ENCODE assay signal across 26 mouse cellular contexts in the genomic region with DNA sequence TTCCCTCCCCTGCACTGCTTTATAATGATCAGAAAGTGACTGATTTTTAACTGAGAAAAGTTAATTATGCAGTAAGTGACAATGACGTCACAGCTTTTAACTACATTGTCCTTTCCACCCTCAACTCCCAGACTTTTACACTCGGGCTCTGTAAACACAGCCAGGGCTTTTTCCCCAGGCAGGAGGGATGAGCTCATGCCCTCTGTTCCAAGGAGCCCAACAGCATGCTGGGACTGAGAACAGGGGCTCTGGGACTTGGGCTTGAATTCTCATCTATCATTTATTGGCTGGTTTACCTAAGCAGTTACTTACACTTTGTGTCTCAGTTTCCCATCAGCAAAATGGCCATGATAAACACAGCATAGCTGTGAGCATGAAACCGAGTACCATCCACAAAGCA.
A peak's percentile ranks its signal among the peaks of the same experiment; 100 is the strongest.
DNase-seq lines count a peak whose midpoint lies in the region; ATAC-seq and TF ChIP-seq lines count a peak whose summit lies in the region.
"Had no signal": no experiment of that assay in that cellular context is flagged by ENCODE, and none has a peak within 500 bp of the region (broad histone marks: within the 10 kb centered on the region; RNA-seq: fewer than 3 reads in every experiment).

No protein-coding gene starts in this region.

- H3K36me3 ChIP-seq in hindbrain, postnatal 0 days (ENCODE audit: insufficient read depth, low read length) = peaks cover 4% of the 10 kb centered on the region
- H3K36me3 ChIP-seq in hindbrain, embryonic 13.5 days = peaks cover 6% of the 10 kb centered on the region; the same call in 1 of the 2 replicates
- H3K36me3 ChIP-seq in midbrain, postnatal 0 days (ENCODE audit: insufficient read depth, low read length) = peaks cover 10% of the 10 kb centered on the region
- H3K36me3 ChIP-seq in midbrain, embryonic 10.5 days = peaks cover 4% of the 10 kb centered on the region; the same call in 1 of the 2 replicates
- H3K36me3 ChIP-seq in embryonic facial prominence, embryonic 14.5 days (ENCODE audit: control insufficient read depth, insufficient read depth, low read length) = peaks cover 10% of the 10 kb centered on the region; the same call in 1 of the 2 replicates
- H3K36me3 ChIP-seq: intestine, embryonic 15.5 days; neural tube, embryonic 12.5 days had no signal

- no peaks in the 10 kb centered on the region for H3K9me3 ChIP-seq in hindbrain, postnatal 0 days (ENCODE audit: low read length)
- H3K9me3 ChIP-seq in hindbrain, embryonic 13.5 days = no peaks in the 10 kb centered on the region
- no peaks in the 10 kb centered on the region for H3K9me3 ChIP-seq in midbrain, postnatal 0 days (ENCODE audit: low read length)
- H3K9me3 ChIP-seq in midbrain, embryonic 10.5 days (replicated peaks) = no peaks in the 10 kb centered on the region
- H3K9me3 ChIP-seq in embryonic facial prominence, embryonic 14.5 days (ENCODE audit: control insufficient read depth, low read length) = no peaks in the 10 kb centered on the region
- H3K9me3 ChIP-seq: intestine, embryonic 15.5 days; limb, embryonic 13.5 days; megakaryocyte, embryonic 14.5 days; neural tube, embryonic 12.5 days had no signal

- H3K9ac ChIP-seq in hindbrain, postnatal 0 days (replicated peaks; ENCODE audit: low read length) = no peak overlapping the region
- no peak overlapping the region for H3K9ac ChIP-seq in hindbrain, embryonic 13.5 days
- no peak overlapping the region for H3K9ac ChIP-seq in midbrain, postnatal 0 days (replicated peaks; ENCODE audit: low read length, poor library complexity, severe bottlenecking)
- no peak overlapping the region for H3K9ac ChIP-seq in embryonic facial prominence, embryonic 14.5 days (ENCODE audit: low read depth, low read length)
- H3K9ac ChIP-seq: intestine, embryonic 15.5 days; limb, embryonic 13.5 days; neural tube, embryonic 12.5 days had no signal

- no peak for TF ChIP-seq CTCF in hindbrain, postnatal 0 days (IDR thresholded peaks at IDR 0.05; ENCODE audit: low read depth)
- TF ChIP-seq CTCF in midbrain, postnatal 0 days (IDR thresholded peaks at IDR 0.05) = no peak

- H3K4me3 ChIP-seq in hindbrain, postnatal 0 days (ENCODE audit: low read length) = no peak overlapping the region
- H3K4me3 ChIP-seq in hindbrain, embryonic 13.5 days = no peak overlapping the region
- H3K4me3 ChIP-seq in midbrain, postnatal 0 days (ENCODE audit: low read depth, low read length) = no peak overlapping the region
- H3K4me3 ChIP-seq in midbrain, embryonic 10.5 days = no peak overlapping the region
- H3K4me3 ChIP-seq in embryonic facial prominence, embryonic 14.5 days (ENCODE audit: low read depth, low read length) = no peak overlapping the region
- H3K4me3 ChIP-seq: intestine, embryonic 15.5 days; limb, embryonic 13.5 days; megakaryocyte, embryonic 14.5 days; neural tube, embryonic 12.5 days had no signal

- DNase-seq in hindbrain, postnatal 0 days (ENCODE audit: low spot score) = no peak
- DNase-seq in midbrain, postnatal 0 days (ENCODE audit: low spot score) = no peak
- no peak for DNase-seq in midbrain, embryonic 10.5 days (ENCODE audit: low spot score)
- no peak for DNase-seq in embryonic facial prominence, embryonic 14.5 days (ENCODE audit: low spot score)
- no peak for DNase-seq in lung, adult 18-20 months
- DNase-seq: adrenal gland, postnatal 25 days; B cell, adult 2 months; cerebellum, adult 2 months; cerebellum, postnatal 14 days; gastrocnemius, postnatal 14 days; heart, adult 18-20 months; heart, postnatal 36 days; kidney, adult 9 months; kidney, postnatal 10 days; lung, postnatal 36 days; midbrain, embryonic 14.5 days; right cerebral cortex, postnatal 4 days; thymus, postnatal 4 days had no signal

- no peaks in the 10 kb centered on the region for H3K4me1 ChIP-seq in hindbrain, postnatal 0 days (ENCODE audit: insufficient read depth, low read length)
- no peaks in the 10 kb centered on the region; the same call in 1 of the 2 replicates for H3K4me1 ChIP-seq in hindbrain, embryonic 13.5 days (replicated peaks)
- no peaks in the 10 kb centered on the region for H3K4me1 ChIP-seq in midbrain, postnatal 0 days (ENCODE audit: insufficient read depth, low read length)
- H3K4me1 ChIP-seq in midbrain, embryonic 10.5 days = no peaks in the 10 kb centered on the region
- H3K4me1 ChIP-seq in embryonic facial prominence, embryonic 14.5 days (ENCODE audit: control insufficient read depth, insufficient read depth, low read length) = peaks cover 4% of the 10 kb centered on the region; the same call in 1 of the 2 replicates
- H3K4me1 ChIP-seq: intestine, embryonic 15.5 days; megakaryocyte, embryonic 14.5 days; neural tube, embryonic 12.5 days had no signal

- no peaks in the 10 kb centered on the region for H3K27me3 ChIP-seq in hindbrain, postnatal 0 days (ENCODE audit: insufficient read depth, low read length)
- H3K27me3 ChIP-seq in hindbrain, embryonic 13.5 days = no peaks in the 10 kb centered on the region
- H3K27me3 ChIP-seq in midbrain, postnatal 0 days (ENCODE audit: insufficient read depth, low read length) = no peaks in the 10 kb centered on the region
- no peaks in the 10 kb centered on the region for H3K27me3 ChIP-seq in midbrain, embryonic 10.5 days (ENCODE audit: low read depth, poor library complexity, severe bottlenecking)
- H3K27me3 ChIP-seq in embryonic facial prominence, embryonic 14.5 days (replicated peaks; ENCODE audit: control insufficient read depth, insufficient read depth, low read length) = no peaks in the 10 kb centered on the region
- H3K27me3 ChIP-seq: intestine, embryonic 15.5 days; limb, embryonic 13.5 days; neural tube, embryonic 12.5 days had no signal

- WGBS in hindbrain, postnatal 0 days = 45% methylated on average over 3 of the region's 3 CpGs
- 55% methylated on average over 3 of the region's 3 CpGs for WGBS in hindbrain, embryonic 13.5 days
- WGBS in midbrain, postnatal 0 days = 38% methylated on average over 3 of the region's 3 CpGs
- WGBS in midbrain, embryonic 10.5 days = 59% methylated on average over 3 of the region's 3 CpGs
- WGBS in embryonic facial prominence, embryonic 14.5 days = 39% methylated on average over 3 of the region's 3 CpGs

- H3K27ac ChIP-seq in hindbrain, postnatal 0 days = no peak overlapping the region
- H3K27ac ChIP-seq in hindbrain, embryonic 13.5 days = no peak overlapping the region
- peak overlapping the region; percentile 55; the same call in 1 of the 2 replicates for H3K27ac ChIP-seq in midbrain, postnatal 0 days (ENCODE audit: low read depth, low read length)
- no peak overlapping the region for H3K27ac ChIP-seq in midbrain, embryonic 10.5 days (replicated peaks)
- H3K27ac ChIP-seq in embryonic facial prominence, embryonic 14.5 days (replicated peaks; ENCODE audit: low read depth, low read length) = peak overlapping the region; percentile 6; the same call in 1 of the 2 replicates
- H3K27ac ChIP-seq: intestine, embryonic 15.5 days; limb, embryonic 13.5 days; neural tube, embryonic 12.5 days had no signal

- ATAC-seq in hindbrain, postnatal 0 days = peak; percentile 61; the same call in 1 of the 2 replicates
- ATAC-seq in hindbrain, embryonic 13.5 days (ENCODE audit: low FRiP score) = no peak
- ATAC-seq in midbrain, postnatal 0 days (ENCODE audit: low FRiP score) = no peak
- ATAC-seq in embryonic facial prominence, embryonic 14.5 days (ENCODE audit: low read depth) = no peak
- ATAC-seq: hindbrain, embryonic 16.5 days; intestine, embryonic 15.5 days had no signal

- H3K4me2 ChIP-seq in hindbrain, postnatal 0 days (ENCODE audit: low read depth, low read length) = no peak overlapping the region
- no peak overlapping the region for H3K4me2 ChIP-seq in hindbrain, embryonic 13.5 days
- H3K4me2 ChIP-seq in midbrain, postnatal 0 days (ENCODE audit: low read depth, low read length, poor library complexity, severe bottlenecking) = no peak overlapping the region
- no peak overlapping the region for H3K4me2 ChIP-seq in embryonic facial prominence, embryonic 14.5 days (ENCODE audit: low read depth, low read length)
- H3K4me2 ChIP-seq: heart, embryonic 11.5 days; intestine, embryonic 15.5 days; limb, embryonic 13.5 days; liver, embryonic 11.5 days; neural tube, embryonic 12.5 days had no signal

Comparison
In these comparisons a context has a peak if more than half of its experiments do, and no peak if none do; other contexts are left out.
1. H3K27ac ChIP-seq: peak in midbrain, postnatal 0 days (single experiment) and embryonic facial prominence, embryonic 14.5 days (single experiment); none in hindbrain, postnatal 0 days (single experiment), hindbrain, embryonic 13.5 days (single experiment) and midbrain, embryonic 10.5 days (single experiment).